Mouse (Mus musculus) CH12.LX (cell line): ENCODE measurements around the gene Sirt4. TPM values are rescaled to one million over a fixed set of nuclear protein-coding genes. Genes with fewer than 3 reads are reported as not detected.

Source experiments
- DNase-seq: peaks from one replicate; pipeline ENCODE4 v3.0.0-alpha.2; 2013; ENCODE audit errors: extremely low read depth
- H3K27ac ChIP-seq: 2 replicates; pipeline ENCODE4 v1.5.1; 2012; ENCODE audit warnings: low read depth, mild to moderate bottlenecking, control low read depth, moderate library complexity; ENCODE audit not compliant: insufficient read depth
- H3K27me3 ChIP-seq: replicated peaks from 2 replicates; pipeline ENCODE3; 2012; ENCODE audit warnings: inconsistent platforms
- H3K36me3 ChIP-seq, 2 experiments: replicated peaks in 1 of 2; 2 replicates each; pipeline versions ENCODE3 to v1.6.1; 2012; ENCODE audit warnings: inconsistent platforms in 1 of 2, low read length in 1 of 2, mild to moderate bottlenecking in 1 of 2, mixed read lengths in 1 of 2, moderate library complexity in 1 of 2; ENCODE audit not compliant: control insufficient read depth in 1 of 2, insufficient read depth in 1 of 2
- H3K4me1 ChIP-seq, 2 experiments: 2 replicates each; pipeline ENCODE4 v1.6.1; 2012; ENCODE audit warnings: inconsistent platforms in 1 of 2, moderate library complexity in 1 of 2; ENCODE audit not compliant: insufficient read depth in 2 of 2, control insufficient read depth in 1 of 2
- H3K4me2 ChIP-seq: 2 replicates; pipeline ENCODE4 v1.6.1; 2012; ENCODE audit warnings: low read depth, mild to moderate bottlenecking, control low read depth; ENCODE audit not compliant: poor library complexity, insufficient read depth, severe bottlenecking
- H3K4me3 ChIP-seq, 3 experiments: fragments of 150-350 bp in 1 of 3; sonication (generic) in 1 of 3; replicated peaks in 1 of 3; 2 replicates each; pipeline versions ENCODE3 to v1.5.1; 2011 to 2012; ENCODE audit warnings: low read depth in 2 of 3, low read length in 2 of 3, mild to moderate bottlenecking in 2 of 3, moderate library complexity in 2 of 3, control low read depth in 1 of 3, improper control_type of control experiment in 1 of 3, inconsistent platforms in 1 of 3, mixed read lengths in 1 of 3; ENCODE audit not compliant: poor library complexity in 1 of 3
- H3K79me2 ChIP-seq: replicated peaks from 2 replicates; pipeline ENCODE4 v1.6.1; 2012; ENCODE audit warnings: mild to moderate bottlenecking, moderate library complexity; ENCODE audit not compliant: control insufficient read depth, poor library complexity, insufficient read depth, severe bottlenecking; ENCODE audit errors: extremely low read depth
- H3K9ac ChIP-seq: 2 replicates; pipeline ENCODE4 v1.6.1; 2012; ENCODE audit warnings: low read depth, mild to moderate bottlenecking, control low read depth, moderate library complexity; ENCODE audit not compliant: insufficient read depth
- H3K9me3 ChIP-seq: replicated peaks from 2 replicates; pipeline ENCODE3; 2012; ENCODE audit warnings: low read length, inconsistent platforms, mixed read lengths
- BHLHE40 ChIP-seq: IDR thresholded peaks from 2 replicates; pipeline ENCODE4 v1.6.1; 2011; ENCODE audit warnings: mild to moderate bottlenecking, low read depth, low read length, improper control_type of control experiment
- CTCF ChIP-seq, 2 experiments: IDR thresholded peaks in 1 of 2; conservative IDR thresholded peaks in 1 of 2; 2 replicates each; pipeline ENCODE4 v1.5.1; 2011 to 2012; ENCODE audit warnings: low read depth in 2 of 2, low read length in 2 of 2, improper control_type of control experiment in 1 of 2, inconsistent platforms in 1 of 2, mild to moderate bottlenecking in 1 of 2, moderate library complexity in 1 of 2
- ETS1 ChIP-seq: conservative IDR thresholded peaks from 2 replicates; pipeline ENCODE4 v1.6.1; 2012; ENCODE audit warnings: low read depth, mild to moderate bottlenecking, inconsistent platforms, low read length, improper control_type of control experiment, moderate library complexity
- GABPA ChIP-seq: IDR thresholded peaks from 2 replicates; pipeline ENCODE4 v1.6.1; 2012; ENCODE audit warnings: low read depth, low read length, improper control_type of control experiment, inconsistent platforms; ENCODE audit not compliant: insufficient replicate concordance
- JUND ChIP-seq: conservative IDR thresholded peaks from 2 replicates; pipeline ENCODE4 v1.6.1; 2011; ENCODE audit warnings: low read depth, low read length, improper control_type of control experiment
- KAT2A ChIP-seq: IDR thresholded peaks from 2 replicates; pipeline ENCODE4 v1.6.1; 2012; ENCODE audit warnings: low read length, improper control_type of control experiment, inconsistent platforms; ENCODE audit not compliant: insufficient replicate concordance
- MAFK ChIP-seq: IDR thresholded peaks from 2 replicates; pipeline ENCODE4 v1.6.1; 2011; ENCODE audit warnings: low read length, improper control_type of control experiment; ENCODE audit not compliant: insufficient replicate concordance
- MAX ChIP-seq: IDR thresholded peaks from 2 replicates; pipeline ENCODE4 v1.6.1; 2011; ENCODE audit warnings: low read length, improper control_type of control experiment
- MXI1 ChIP-seq: IDR thresholded peaks from 2 replicates; pipeline ENCODE4 v1.6.1; 2011; ENCODE audit warnings: mild to moderate bottlenecking, low read depth, low read length, improper control_type of control experiment
- POLR2A ChIP-seq: IDR thresholded peaks from 2 replicates; pipeline ENCODE4 v1.6.1; 2011; ENCODE audit warnings: low read depth, mild to moderate bottlenecking, improper control_type of control experiment, low read length
- POLR2AphosphoS2 ChIP-seq: IDR thresholded peaks from 2 replicates; pipeline ENCODE4 v1.6.1; 2011; ENCODE audit warnings: low read depth, low read length, improper control_type of control experiment
- SIN3A ChIP-seq: IDR thresholded peaks from 2 replicates; pipeline ENCODE4 v1.6.1; 2012; ENCODE audit warnings: low read length, improper control_type of control experiment, inconsistent platforms
- SMC3 ChIP-seq: IDR thresholded peaks from 2 replicates; pipeline ENCODE4 v1.6.1; 2011; ENCODE audit warnings: low read depth, low read length, improper control_type of control experiment
- TBP ChIP-seq: conservative IDR thresholded peaks from 2 replicates; pipeline ENCODE4 v1.6.1; 2011; ENCODE audit warnings: low read depth, low read length, improper control_type of control experiment
- TCF12 ChIP-seq: IDR thresholded peaks from 2 replicates; pipeline ENCODE4 v1.6.1; 2014; ENCODE audit warnings: low read depth, mild to moderate bottlenecking, inconsistent platforms, low read length, improper control_type of control experiment
- UBTF ChIP-seq: IDR thresholded peaks from 2 replicates; pipeline ENCODE4 v1.6.1; 2012; ENCODE audit warnings: low read depth, mild to moderate bottlenecking, inconsistent platforms, low read length, improper control_type of control experiment, moderate library complexity
- USF1 ChIP-seq: IDR thresholded peaks from 2 replicates; pipeline ENCODE4 v1.6.1; 2014; ENCODE audit warnings: low read depth, mild to moderate bottlenecking, inconsistent platforms, low read length, improper control_type of control experiment
- USF2 ChIP-seq: conservative IDR thresholded peaks from 2 replicates; pipeline ENCODE4 v1.6.1; 2011; ENCODE audit warnings: low read depth, low read length, improper control_type of control experiment
- ZNF384 ChIP-seq: IDR thresholded peaks from 2 replicates; pipeline ENCODE4 v1.6.1; 2012; ENCODE audit warnings: low read depth, low read length, improper control_type of control experiment, inconsistent platforms
- dilution Hi-C: fragments of 300-500 bp; cut with MboI; formaldehyde crosslinking; loops from 2 replicates; pipeline ENCODE4 v1.14.3; 2020; ENCODE audit warnings: low sequenced_read_pairs; ENCODE audit not compliant: extremely low pct_unique_long_range_greater_than_20kb, extremely low pct_ligation_motif_present
- in situ Hi-C: fragments of 300-500 bp; cut with MboI; formaldehyde crosslinking; loops from 3 replicates; pipeline ENCODE4 v1.14.3; 2019; ENCODE audit warnings: low sequenced_read_pairs, low pct_ligation_motif_present, low pct_unique_long_range_greater_than_20kb, mixed read lengths
- polyA plus RNA-seq: library from polyadenylated mRNA; unstranded; fragments of >175 nt; gene quantifications from 2 replicates; pipeline ENCODE4 v1.2.1, GENCODE M21; 2012; ENCODE audit warnings: low read depth; ENCODE audit not compliant: insufficient read length
- total RNA-seq, 2 experiments: library from RNA; depleted of rRNA; stranded (reverse); fragments of 300-350 nt in 1 of 2; fragments of >200 nt in 1 of 2; gene quantifications; 2 replicates each; pipeline ENCODE4 v1.2.3; 2012 to 2014

Gene Sirt4
- total and polyA plus RNA-seq, 3 experiments = 10.0 to 18.0 (median 13.3) TPM

GRCm38 (mm10) chr5:115458918-115459317 lies 25.6 kb downstream of the Sirt4 start:
- Histone ChIP-seq H3K4me1 (peaks cover 0 to 4% of the 10 kb centered on the region in 2 experiments; a peak in 2 of 4 replicates), H3K9me3 (no peaks in the 10 kb centered on the region), H3K27me3 (peaks cover 3% of the 10 kb centered on the region), H3K36me3 (peaks cover 0 to 5% of the 10 kb centered on the region in 2 experiments), H3K4me3 (no peak overlapping the region), H3K79me2 (no peaks in the 10 kb centered on the region), H3K9ac (no peak overlapping the region), H3K4me2 (no peak overlapping the region), H3K27ac (no peak overlapping the region)
- TF ChIP-seq SMC3 (no peak), CTCF (conservative IDR thresholded peaks at IDR 0.05 in 1 of 2, IDR thresholded peaks at IDR 0.05 in 1 of 2; ENCODE audit: low read depth in 2 of 2, low read length in 2 of 2) (no peak), MXI1 (no peak), MAFK (no peak), TCF12 (no peak), UBTF (no peak), USF1 (no peak), POLR2AphosphoS2 (no peak), USF2 (no peak), JUND (no peak)
- dilution Hi-C loops = no loop called here
- DNase-seq = no peak
- in situ Hi-C loops = no loop called here

GRCm38 (mm10) chr5:115455838-115456237 lies 28.7 kb downstream of the Sirt4 start:
- dilution Hi-C loops = no loop called here
- H3K36me3 ChIP-seq = peaks cover 0 to 29% of the 10 kb centered on the region in 2 experiments
- H3K4me2 ChIP-seq = no peak overlapping the region
- no peak for TF ChIP-seq SIN3A
- no peak for TF ChIP-seq TBP
- no peak for TF ChIP-seq BHLHE40
- no peak for TF ChIP-seq KAT2A
- TF ChIP-seq ETS1 = no peak
- no peak for TF ChIP-seq ZNF384
- no peak for TF ChIP-seq GABPA
- TF ChIP-seq JUND = no peak
- no peak for TF ChIP-seq MAX
- no peak for TF ChIP-seq POLR2A
- in situ Hi-C loops = no loop called here
- H3K9me3 ChIP-seq = no peaks in the 10 kb centered on the region
- DNase-seq = no peak
- no peak overlapping the region for H3K4me3 ChIP-seq
- H3K4me1 ChIP-seq = peaks cover 0 to 4% of the 10 kb centered on the region in 2 experiments; a peak in 2 of 4 replicates
- no peak overlapping the region for H3K27ac ChIP-seq
- H3K9ac ChIP-seq = no peak overlapping the region
- no peaks in the 10 kb centered on the region for H3K79me2 ChIP-seq
- peaks cover 3% of the 10 kb centered on the region for H3K27me3 ChIP-seq
